Mouse (Mus musculus) forebrain, embryonic 16.5 days (tissue): ENCODE data around the gene Podn. TPM values are rescaled to one million over a fixed set of nuclear protein-coding genes. Genes with fewer than 3 reads are reported as not detected.

Experiments
- ATAC-seq: fragments of 200-750 bp; cut with Nextera tagmentation; 2 replicates; pipeline ENCODE4 v1.8.0; 2017; ENCODE audit warnings: mild to moderate bottlenecking, moderate library complexity
- H3K27ac ChIP-seq: fragments of 300-500 bp; sonication (generic); 2 replicates; pipeline ENCODE4 v1.5.1; 2014; ENCODE audit warnings: low read length, control low read depth
- H3K27me3 ChIP-seq: fragments of 300-500 bp; sonication (generic); replicated peaks from 2 replicates; pipeline ENCODE4 v1.6.1; 2014; ENCODE audit warnings: low read length; ENCODE audit not compliant: control insufficient read depth, insufficient read depth
- H3K36me3 ChIP-seq: fragments of 300-500 bp; sonication (generic); 2 replicates; pipeline ENCODE4 v1.6.1; 2014; ENCODE audit not compliant: control insufficient read depth, insufficient read depth
- H3K4me1 ChIP-seq: fragments of 300-500 bp; sonication (generic); replicated peaks from 2 replicates; pipeline ENCODE4 v1.6.1; 2014; ENCODE audit warnings: low read length; ENCODE audit not compliant: control insufficient read depth, insufficient read depth
- H3K4me2 ChIP-seq: fragments of 300-500 bp; sonication (generic); 2 replicates; pipeline ENCODE4 v1.6.1; 2014; ENCODE audit warnings: mild to moderate bottlenecking, low read length, control low read depth
- H3K4me3 ChIP-seq: fragments of 300-500 bp; sonication (generic); replicated peaks from 2 replicates; pipeline ENCODE4 v1.5.1; 2014; ENCODE audit warnings: mild to moderate bottlenecking, low read length, control low read depth
- H3K9ac ChIP-seq: fragments of 300-500 bp; sonication (generic); replicated peaks from 2 replicates; pipeline ENCODE4 v1.6.1; 2014; ENCODE audit warnings: low read depth, low read length, control low read depth
- H3K9me3 ChIP-seq: fragments of 300-500 bp; sonication (generic); 2 replicates; pipeline ENCODE4 v1.6.1; 2016; ENCODE audit warnings: low read length; ENCODE audit not compliant: control insufficient read depth
- WGBS: fragments of 180-500 bp; shearing (Covaris S2); extraction: QIAGEN DNeasy Blood & Tissue Kit; methylation state at CpG from one replicate; pipeline ENCODE4 v1.1.7; 2014; 5-methylcytosine and 5-hydroxymethylcytosine counted together
- polyA plus RNA-seq: library from polyadenylated mRNA; unstranded; fragments of >200 nt; fragmentation: Nextera tagmentation; extraction: Ambion mirVana; gene quantifications from 2 replicates; pipeline ENCODE4 v1.2.1, GENCODE M21; 2015

Gene Podn
- polyA plus RNA-seq, 1 experiment from 2014 or later, result 0.35 TPM

DNA sequence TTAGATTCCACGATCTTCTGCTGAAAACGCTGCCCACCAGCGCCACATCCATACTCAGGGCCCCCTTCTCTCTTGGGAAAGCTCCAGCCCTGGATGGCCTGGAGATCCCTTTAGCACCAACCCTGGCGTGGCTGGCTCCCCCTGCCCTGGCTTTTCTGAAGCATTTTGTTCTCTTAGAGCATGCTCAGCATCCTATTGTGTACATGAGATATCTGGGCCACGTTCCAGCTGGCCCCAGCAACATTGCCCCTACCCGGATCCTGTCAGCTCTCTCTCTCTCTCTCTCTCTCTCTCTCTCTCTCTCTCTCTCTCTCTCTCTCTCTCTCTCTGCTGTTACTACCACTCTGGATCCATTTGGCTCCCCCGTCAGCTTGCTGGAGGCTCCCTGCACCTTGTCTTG, 90.9 kb downstream of the Podn start:
- no peak for ATAC-seq
- peaks cover 8% of the 10 kb centered on the region; the same call in 1 of the 2 replicates for H3K4me1 ChIP-seq
- no peak overlapping the region for H3K4me3 ChIP-seq
- no peak overlapping the region for H3K9ac ChIP-seq
- H3K9me3 ChIP-seq, result no peaks in the 10 kb centered on the region
- 28% methylated on average over 7 of the region's 7 CpGs for WGBS
- no peak overlapping the region for H3K4me2 ChIP-seq
- H3K27ac ChIP-seq, result 0 out of 2 replicates have a peak overlapping the region, but pooled peaks have one; percentile 7
- H3K27me3 ChIP-seq, result no peaks in the 10 kb centered on the region
- H3K36me3 ChIP-seq, result no peaks in the 10 kb centered on the region

DNA sequence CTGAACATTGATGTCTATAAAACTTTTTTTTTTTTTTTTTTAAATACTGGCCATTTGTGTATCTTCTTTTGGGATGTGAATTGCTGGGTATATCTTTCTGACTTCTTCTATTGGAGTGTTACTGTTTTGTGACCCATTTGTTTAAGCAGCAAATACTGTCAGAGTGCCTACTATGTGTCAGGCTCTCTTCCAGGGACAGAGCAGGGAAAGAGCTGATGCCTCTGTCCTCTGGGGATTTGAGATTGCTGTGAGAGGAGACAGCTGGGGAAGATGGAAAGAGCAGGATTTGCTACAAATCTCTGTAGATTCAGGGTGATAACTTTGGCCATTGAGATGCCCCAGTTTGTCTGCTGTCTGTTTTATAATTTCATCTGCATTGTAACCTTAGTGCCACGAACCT, 96.9 kb downstream of the Podn start:
- WGBS, result 74% methylated on average over 1 of the region's 1 CpGs

DNA sequence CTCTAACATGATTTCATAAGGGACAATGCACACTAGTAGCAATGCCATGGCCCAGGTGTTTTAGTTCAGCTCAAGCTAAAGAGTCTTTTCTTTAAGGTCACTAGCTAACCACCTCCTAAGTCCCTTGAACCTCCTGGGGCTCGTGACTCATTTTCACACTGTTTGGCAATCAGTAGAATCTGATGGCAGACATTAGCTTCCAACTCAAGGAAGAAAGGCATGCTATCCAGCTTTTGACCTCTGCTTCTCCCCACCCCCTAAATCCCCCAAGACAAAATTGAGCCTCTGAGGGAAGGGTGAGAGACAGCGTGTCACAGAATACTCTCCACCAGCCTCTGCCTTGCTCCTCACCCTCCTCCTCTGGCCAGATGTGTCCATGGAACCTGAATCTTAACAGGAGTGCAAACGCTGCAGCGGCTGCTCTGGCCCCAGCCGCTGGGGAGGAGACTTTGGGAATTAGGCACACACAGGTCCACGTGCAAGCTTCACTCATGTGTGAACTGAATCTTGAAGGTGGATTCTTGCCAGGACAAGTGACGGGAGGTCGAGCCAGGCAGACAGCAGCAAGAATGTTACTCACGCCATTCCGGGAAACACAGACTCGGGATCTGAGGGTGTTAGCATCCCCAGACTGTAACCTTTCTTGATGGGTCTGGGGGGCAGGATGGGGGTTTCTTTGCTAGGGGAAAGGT, 97.5 kb downstream of the Podn start:
- H3K9me3 ChIP-seq, result peaks cover 3% of the 10 kb centered on the region; the same call in 1 of the 2 replicates
- 19% methylated on average over 11 of the region's 11 CpGs for WGBS
- no peak overlapping the region for H3K9ac ChIP-seq
- H3K4me2 ChIP-seq, result no peak overlapping the region
- H3K4me3 ChIP-seq, result no peak overlapping the region
- no peak overlapping the region for H3K27ac ChIP-seq
- no peak for ATAC-seq
- H3K4me1 ChIP-seq, result peaks cover 9% of the 10 kb centered on the region
- no peaks in the 10 kb centered on the region for H3K27me3 ChIP-seq
- H3K36me3 ChIP-seq, result no peaks in the 10 kb centered on the region

More for the DNA sequence above, 96.9 kb downstream of the Podn start:
- no peaks in the 10 kb centered on the region for H3K27me3 ChIP-seq
- no peaks in the 10 kb centered on the region for H3K36me3 ChIP-seq
- no peak overlapping the region for H3K27ac ChIP-seq
- H3K4me3 ChIP-seq, result no peak overlapping the region
- no peak overlapping the region for H3K9ac ChIP-seq
- ATAC-seq, result no peak
- peaks cover 9% of the 10 kb centered on the region for H3K4me1 ChIP-seq
- peaks cover 3% of the 10 kb centered on the region; the same call in 1 of the 2 replicates for H3K9me3 ChIP-seq
- H3K4me2 ChIP-seq, result no peak overlapping the region

DNA sequence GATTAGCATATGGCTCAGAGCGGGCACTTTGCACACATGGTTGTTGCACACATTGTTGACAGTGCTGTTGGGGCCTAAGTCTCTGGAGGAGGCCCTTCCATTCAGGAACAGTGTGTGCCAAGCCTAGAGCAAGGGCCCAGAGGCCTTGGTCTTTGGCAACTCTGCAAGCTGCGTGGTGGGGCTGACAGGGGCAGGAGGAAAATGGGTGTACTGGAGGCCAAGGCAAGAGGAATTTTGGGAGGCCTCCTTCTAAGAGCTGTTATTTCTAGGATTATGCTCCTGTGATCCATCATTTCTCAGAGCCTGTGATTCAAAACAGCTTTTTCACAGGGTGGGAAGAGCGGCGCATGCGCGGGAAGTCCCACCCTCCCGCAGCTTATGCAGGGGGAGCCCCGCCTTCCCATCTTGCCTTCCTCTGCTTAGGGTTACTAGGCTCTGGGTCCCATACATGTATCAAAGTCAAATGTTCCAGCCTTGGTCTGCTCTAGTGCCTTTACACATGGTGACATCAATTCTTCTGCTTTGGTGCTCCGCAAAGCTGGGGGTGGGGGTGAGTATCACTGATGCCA, 99.7 kb downstream of the Podn start:
- peaks cover 8% of the 10 kb centered on the region for H3K4me1 ChIP-seq
- no peaks in the 10 kb centered on the region for H3K36me3 ChIP-seq
- no peak overlapping the region for H3K4me3 ChIP-seq
- WGBS, result 86% methylated on average over 9 of the region's 9 CpGs
- H3K9me3 ChIP-seq, result peaks cover 3% of the 10 kb centered on the region; the same call in 1 of the 2 replicates
- no peak for ATAC-seq
- no peak overlapping the region for H3K9ac ChIP-seq
- H3K4me2 ChIP-seq, result no peak overlapping the region
- H3K27me3 ChIP-seq, result no peaks in the 10 kb centered on the region
- H3K27ac ChIP-seq, result no peak overlapping the region

DNA sequence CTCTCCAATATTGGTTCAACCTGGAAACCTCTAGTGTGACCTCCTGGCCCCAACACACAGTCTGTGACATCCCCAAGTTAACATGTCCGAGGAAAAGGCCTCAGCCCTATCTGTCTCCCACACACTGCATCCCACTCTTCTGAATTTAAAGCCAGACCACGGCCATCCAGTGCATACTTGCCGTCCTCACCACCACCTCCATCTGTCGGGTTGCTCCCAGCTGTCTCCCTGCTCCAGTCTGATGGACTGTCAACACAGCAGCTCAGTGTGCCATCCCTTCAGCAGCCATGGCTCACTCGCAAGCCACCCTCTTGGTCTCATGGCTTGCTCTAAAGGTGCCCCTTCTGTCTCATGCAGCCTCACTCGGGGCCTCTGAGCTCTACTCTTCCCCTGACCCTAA, 100.5 kb downstream of the Podn start:
- Histone ChIP-seq H3K4me1 (peaks cover 10% of the 10 kb centered on the region), H3K4me2 (no peak overlapping the region), H3K27me3 (no peaks in the 10 kb centered on the region), H3K9ac (no peak overlapping the region), H3K36me3 (no peaks in the 10 kb centered on the region), H3K4me3 (no peak overlapping the region), H3K9me3 (peaks cover 3% of the 10 kb centered on the region; the same call in 1 of the 2 replicates), H3K27ac (no peak overlapping the region)
- ATAC-seq, result no peak
- 75% methylated on average over 6 of the region's 6 CpGs for WGBS

DNA sequence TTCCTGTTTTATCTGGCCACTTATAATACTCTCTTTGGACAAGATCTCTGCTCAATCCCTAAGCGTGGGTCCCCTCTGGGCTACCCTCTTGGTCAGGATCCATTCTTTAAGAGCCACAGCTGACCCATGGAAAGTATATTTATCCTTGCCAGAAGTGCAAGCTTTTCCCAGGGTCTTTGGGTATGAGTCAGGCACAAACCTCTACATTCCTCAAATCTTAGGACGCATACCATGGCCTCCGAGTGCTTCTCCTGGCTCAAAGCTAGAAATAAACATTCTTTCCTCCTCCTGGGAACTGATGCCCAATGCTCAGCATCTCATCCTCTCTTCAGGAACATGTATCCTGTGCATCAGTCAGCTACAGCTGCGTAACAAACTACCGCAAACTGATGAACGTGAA, 101.2 kb downstream of the Podn start:
- 91% methylated on average over 6 of the region's 6 CpGs for WGBS
- Histone ChIP-seq H3K27me3 (no peaks in the 10 kb centered on the region), H3K36me3 (no peaks in the 10 kb centered on the region), H3K4me2 (no peak overlapping the region), H3K9me3 (peaks cover 3% of the 10 kb centered on the region; the same call in 1 of the 2 replicates), H3K4me1 (peaks cover 10% of the 10 kb centered on the region), H3K4me3 (no peak overlapping the region), H3K27ac (no peak overlapping the region), H3K9ac (no peak overlapping the region)
- ATAC-seq, result no peak

DNA sequence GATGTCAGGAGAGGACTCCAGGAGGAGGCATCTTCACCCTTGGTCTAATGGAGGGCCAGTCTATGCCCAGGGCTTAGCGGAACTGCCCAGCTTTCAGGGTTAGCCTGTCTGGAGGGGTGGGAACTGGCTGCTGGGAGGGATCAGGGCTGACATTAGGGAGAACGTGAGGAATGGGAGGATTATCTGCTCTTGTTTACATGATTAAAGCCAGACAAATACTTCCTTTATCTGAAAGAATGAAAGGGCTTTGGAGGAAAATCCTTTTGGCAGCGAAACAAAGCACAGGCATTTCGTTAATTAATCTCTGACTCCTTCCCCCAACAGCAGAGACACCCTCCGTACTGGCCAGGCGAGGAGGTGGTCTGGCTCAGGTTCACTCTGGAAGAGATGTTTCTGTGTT, 104.4 kb downstream of the Podn start:
- H3K9ac ChIP-seq, result no peak overlapping the region
- H3K4me3 ChIP-seq, result no peak overlapping the region
- peaks cover 5% of the 10 kb centered on the region for H3K4me1 ChIP-seq
- no peaks in the 10 kb centered on the region for H3K36me3 ChIP-seq
- H3K9me3 ChIP-seq, result peaks cover 3% of the 10 kb centered on the region; the same call in 1 of the 2 replicates
- H3K27ac ChIP-seq, result no peak overlapping the region
- no peaks in the 10 kb centered on the region for H3K27me3 ChIP-seq
- WGBS, result 4% methylated on average over 6 of the region's 6 CpGs
- H3K4me2 ChIP-seq, result no peak overlapping the region
- no peak for ATAC-seq

DNA sequence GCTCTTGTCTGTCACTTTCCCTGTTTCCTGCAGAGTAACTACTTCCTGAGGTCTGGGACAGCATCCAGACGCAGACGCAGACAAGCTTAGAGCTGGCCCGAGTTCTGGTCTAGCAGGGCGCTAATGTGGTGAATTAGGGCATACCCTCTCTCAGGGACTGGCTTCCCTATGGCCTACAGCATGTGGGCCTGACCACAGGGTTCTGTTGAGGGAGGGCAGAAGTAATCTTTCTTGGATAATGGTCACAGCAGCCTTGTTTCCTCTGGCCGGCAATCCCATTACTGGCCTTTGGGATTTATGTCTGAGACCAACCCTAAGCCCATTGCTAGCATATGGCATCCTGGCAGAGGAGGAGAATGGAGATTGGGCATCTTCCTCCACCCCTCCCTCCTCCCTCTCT, 105.4 kb downstream of the Podn start:
- no peak for ATAC-seq
- Histone ChIP-seq H3K4me3 (no peak overlapping the region), H3K9me3 (peaks cover 3% of the 10 kb centered on the region; the same call in 1 of the 2 replicates), H3K36me3 (no peaks in the 10 kb centered on the region), H3K27ac (no peak overlapping the region), H3K27me3 (no peaks in the 10 kb centered on the region), H3K4me1 (peaks cover 5% of the 10 kb centered on the region), H3K9ac (no peak overlapping the region), H3K4me2 (no peak overlapping the region)
- 62% methylated on average over 5 of the region's 5 CpGs for WGBS

DNA sequence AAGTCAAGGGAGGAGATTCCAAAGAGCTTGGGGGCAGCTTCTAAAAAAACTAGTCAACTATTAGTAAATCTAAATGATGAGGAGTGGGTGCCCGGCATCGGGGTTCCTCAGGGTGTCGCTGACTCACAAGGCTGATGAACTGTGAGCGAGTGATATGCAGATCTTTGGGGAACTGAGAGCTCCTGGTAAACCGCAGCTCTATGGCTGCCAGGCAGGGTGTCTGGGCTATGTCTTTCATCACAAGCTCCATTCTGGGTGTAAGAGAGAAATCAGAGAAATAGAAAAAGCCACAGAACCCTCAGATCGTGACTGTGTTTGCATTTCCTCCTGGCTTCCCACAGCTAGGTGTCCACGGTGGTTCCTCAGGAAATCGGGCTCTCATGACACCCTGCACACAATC, 107.3 kb downstream of the Podn start:
- WGBS, result 76% methylated on average over 8 of the region's 8 CpGs
- Histone ChIP-seq H3K27me3 (no peaks in the 10 kb centered on the region), H3K4me1 (peaks cover 13% of the 10 kb centered on the region), H3K9me3 (no peaks in the 10 kb centered on the region), H3K4me3 (no peak overlapping the region), H3K4me2 (no peak overlapping the region), H3K9ac (no peak overlapping the region), H3K27ac (no peak overlapping the region), H3K36me3 (no peaks in the 10 kb centered on the region)
- ATAC-seq, result no peak
